Mouse (Mus musculus) testis, postnatal 10 days (tissue): ENCODE results near the gene 1700028J19Rik.
A peak's percentile ranks its signal among the peaks of the same experiment; 100 is the strongest.
"Not testable (repeated sequence)": the region's sequence is repeated elsewhere in the genome, so short reads cannot be mapped to it uniquely, and the experiment has no call there.

Experiments used
- DNase-seq: peaks from one replicate; pipeline ENCODE4 v3.0.0; 2021; ENCODE audit warnings: low spot score

Gene 1700028J19Rik

DNA sequence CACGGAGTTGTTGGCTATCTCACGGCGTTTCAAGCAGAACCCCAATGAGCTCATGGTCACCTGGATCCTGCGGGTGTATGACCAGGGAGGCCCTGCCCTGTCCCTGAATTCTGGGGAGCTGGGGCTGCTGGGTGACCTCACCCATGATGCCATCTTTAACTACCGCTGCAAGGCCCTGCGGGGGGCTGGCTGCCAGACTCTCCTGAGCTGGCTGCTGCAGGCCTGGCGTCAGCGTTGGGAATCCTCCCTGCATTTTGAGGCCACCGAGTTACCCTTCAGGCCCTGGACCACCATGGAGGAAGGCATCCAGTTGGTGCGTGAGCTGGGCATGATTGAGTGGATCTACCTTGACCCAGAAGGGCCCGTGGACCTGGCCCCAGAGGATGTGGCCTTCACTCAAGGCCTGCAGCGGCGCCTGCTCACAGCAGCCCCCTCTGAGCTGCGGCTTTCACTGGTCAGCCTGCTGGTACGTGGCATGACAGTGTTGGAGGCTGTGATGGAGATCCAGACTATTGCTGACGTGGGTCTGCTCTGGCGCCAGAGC is 4.3 kb upstream of the 1700028J19Rik start:
- DNase-seq, result peak; percentile 57

DNA sequence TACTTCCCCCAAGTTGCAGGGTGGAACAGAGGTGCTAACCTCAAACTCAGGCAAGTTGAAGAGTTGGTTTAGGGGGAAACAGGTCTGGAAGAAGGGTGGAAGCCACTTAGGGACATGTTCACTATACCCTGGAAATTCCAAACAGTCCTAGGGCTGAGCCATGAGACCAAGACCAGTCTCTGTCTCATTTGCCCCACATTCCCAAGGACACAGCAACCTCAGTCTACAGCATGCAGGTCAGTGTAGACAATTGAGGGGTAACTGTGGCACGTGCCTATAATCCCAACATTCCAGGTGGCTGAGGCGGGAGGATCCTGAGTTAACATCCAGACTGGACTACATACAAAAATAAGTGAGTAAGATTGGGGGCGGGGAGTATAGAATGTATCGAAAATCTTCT is 2.8 kb upstream of the 1700028J19Rik start:
- DNase-seq, result no peak

DNA sequence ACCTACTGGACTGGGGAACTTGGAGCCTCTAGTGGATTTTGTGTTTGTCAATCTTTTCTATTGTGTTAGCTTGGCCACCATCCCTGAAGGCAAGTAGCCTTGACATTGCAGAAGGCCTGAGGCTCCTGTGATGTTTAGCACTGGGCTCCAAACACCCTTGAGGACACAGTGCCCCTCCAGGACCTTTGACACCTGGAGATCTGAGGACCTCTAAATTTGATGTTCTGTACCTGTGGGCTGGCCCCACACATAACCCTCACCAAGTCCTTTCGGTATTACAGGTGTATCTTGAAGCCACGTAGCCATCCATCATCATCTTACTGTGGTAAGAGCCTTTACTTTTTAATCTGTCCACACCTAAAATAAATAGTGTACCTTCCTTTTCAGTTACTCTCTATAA is 1.5 kb upstream of the 1700028J19Rik start:
- no peak for DNase-seq

DNA sequence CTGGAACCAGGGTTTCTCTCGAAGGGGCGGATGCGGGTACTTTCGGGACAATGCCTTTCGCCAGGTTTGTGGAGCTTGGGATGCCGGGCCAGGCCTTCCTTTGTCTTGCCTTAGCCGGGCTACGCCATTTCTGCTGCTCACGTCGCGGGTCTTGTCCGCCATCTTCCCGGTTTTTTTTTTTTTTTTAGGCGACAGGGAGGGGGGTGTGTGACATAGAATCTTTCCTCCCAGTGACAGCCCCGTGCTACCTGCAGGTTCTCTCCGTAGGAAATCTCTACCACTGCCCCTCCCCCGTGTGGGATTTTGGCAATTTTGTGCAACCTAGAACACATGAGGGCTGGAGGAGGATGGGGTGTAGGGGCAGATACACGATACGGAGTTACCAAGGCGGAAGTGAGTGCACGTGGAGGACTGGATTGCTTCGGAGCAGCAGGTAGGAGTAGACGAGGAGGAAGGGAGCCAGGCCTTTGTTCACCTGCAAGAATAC is 532 bp upstream of the 1700028J19Rik start:
- DNase-seq, result peak; percentile 77

DNA sequence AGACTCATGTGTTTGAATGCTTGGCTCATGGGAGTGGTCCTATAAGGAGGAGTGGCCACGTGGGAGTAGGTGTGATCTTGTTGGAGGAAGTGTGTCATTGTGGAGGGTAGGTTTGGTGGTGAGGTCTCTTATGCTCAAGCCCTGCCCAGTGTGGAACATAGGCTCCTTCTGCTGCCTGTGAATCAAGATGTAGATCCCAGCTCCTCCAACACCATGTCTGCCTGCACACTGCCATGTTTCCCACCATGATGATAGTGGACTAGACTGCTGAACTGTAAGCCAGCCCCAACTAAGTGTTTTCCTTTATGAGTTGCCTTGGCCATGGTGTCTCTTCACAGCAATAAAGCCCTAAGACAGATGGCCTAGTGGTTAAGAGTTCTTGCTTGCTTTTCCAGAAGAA is 2.4 kb downstream of the 1700028J19Rik start:
- DNase-seq, result no peak

DNA sequence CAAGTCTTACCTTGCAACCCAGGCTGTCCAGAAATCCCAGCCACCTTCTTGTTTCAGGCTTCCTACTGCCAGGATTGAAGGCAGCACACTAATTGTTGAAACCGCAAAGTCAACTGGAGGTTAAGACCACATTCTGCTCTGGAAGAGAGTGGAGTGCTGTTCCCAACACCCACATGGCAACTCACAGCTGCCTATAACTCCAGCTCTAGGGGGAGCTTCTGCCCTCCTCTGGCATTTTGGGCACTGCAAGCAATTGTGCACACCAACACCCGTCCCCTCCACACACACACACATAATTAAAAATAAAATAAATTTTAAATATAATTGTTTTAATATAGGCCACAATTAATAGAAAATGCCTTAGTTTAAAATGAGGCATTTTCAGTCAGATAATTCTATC is 5.3 kb downstream of the 1700028J19Rik start:
- DNase-seq, result no peak

DNA sequence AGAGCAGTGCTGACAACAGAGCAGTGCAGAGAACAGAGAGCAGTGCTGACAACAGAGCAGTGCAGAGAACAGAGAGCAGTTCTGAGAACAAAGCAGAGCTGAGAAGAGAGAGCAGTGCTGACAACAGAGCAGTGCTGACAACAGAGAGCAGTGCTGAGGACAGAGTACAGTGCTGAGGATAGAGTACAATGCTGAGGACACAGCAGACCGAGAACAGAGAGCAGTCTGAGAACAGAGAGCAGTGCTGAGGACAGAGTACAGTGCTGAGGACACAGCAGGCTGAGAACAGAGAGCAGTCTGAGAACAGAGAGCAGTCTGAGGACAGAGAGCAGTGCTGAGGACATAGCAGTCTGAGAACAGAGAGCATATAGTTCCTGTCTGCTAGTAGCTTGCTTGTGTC is 5.8 kb downstream of the 1700028J19Rik start:
- no peak for DNase-seq

DNA sequence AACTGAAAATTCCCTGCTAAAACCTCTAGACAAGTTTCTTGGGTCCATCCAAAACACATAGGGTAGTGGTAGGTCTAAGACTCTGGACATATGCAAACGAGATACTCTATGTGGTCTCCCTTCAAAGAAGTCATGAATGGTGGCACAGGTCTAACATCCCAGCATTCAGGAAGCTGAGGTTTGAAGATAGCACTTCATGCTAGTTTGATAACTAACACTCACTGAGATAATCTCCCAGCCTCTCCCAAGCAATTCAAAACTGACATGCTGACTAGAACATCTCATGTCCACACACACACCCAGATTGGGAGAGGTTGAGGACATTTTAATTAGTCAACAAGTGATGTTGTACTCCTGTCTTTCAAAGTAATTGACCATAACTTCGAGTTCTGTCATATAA is 6.6 kb downstream of the 1700028J19Rik start:
- DNase-seq, result no peak

DNA sequence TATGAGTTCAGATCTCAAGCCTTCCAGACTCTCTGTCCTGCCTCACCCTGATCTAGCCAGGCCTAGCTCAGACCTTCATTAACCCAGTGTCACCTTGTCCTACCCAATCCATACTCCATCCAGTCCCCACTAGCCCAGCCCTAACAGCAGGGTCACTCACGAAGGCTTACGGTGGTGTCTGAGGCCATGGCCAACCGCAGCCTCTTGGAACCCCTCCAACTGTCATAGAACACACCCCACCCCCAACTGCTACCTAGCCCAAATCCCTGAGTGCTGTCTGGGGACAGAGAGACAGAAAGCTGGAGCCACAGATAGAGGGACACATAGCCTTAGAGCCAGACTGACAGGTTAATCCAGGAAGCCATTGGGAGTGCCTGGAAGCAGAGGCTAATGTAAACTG is 10.6 kb downstream of the 1700028J19Rik start, which contains the start of gene Gm36864:
Gene Gm36864, plus strand, starts transcription at position 269 of the 400 bp plus-strand sequence.
- DNase-seq, result no peak

DNA sequence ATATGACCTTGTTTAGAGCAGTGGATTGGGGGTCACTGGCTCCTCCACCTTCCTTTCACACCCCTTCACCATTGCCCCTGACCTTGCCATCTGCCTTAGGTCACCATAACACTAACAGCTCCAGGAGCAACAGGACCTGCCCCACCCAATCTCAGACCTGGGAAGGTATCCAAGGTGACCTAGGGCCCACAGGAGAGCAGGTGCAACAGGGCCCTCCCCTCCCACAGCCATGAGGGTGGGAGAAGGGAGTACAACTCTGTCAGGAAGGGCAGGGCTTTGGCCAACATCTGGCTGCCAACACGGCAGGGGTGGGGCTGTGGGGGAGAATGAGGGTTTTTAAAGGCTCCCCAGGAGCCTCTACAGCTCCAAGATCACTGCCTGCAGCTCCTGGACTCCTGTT is 21.4 kb downstream of the 1700028J19Rik start, which contains the start of gene Klk1:
Gene Klk1, plus strand, starts transcription at position 285 of the 400 bp plus-strand sequence.
- no peak for DNase-seq

DNA sequence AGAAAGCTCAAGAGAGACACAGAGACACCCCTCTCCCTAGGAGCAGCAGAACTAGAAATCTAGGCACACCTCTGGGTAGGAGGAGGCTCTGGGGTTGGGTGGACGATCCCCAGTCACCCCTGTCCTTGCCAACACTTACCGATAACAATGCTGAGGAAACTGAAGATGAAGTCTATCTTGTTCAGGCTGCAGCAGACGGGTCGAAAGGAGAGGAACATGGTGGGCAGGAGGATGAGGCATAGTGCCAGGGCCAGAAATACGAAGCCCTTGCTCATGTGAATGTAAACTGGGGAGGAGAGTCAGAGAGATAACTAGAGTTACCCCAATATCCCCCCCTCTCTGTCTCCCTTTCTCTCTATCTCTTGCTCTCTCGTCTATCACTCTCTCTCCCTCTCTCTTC is 24.2 kb downstream of the 1700028J19Rik start:
- not testable (repeated sequence) for DNase-seq

DNA sequence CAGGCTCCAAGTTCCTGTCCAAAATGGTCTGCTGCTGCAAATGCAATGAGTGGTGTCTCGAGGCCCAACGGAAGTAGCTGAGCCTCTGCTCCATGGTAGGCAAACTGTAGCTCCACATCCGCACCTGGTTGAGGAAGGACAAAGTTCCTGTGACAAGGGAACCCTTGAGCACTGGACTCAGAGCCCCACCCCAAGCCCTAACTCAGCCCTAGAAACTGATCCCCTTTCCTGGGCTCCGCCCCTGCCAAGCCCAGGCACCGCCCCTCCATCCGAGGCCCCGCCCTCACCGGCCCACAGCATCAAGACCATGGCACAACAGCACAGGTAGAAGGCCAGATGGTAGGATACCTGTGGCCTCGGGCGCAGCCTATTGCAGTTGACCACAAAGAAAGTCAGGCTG is 24.9 kb downstream of the 1700028J19Rik start:
- DNase-seq, result not testable (repeated sequence)

DNA sequence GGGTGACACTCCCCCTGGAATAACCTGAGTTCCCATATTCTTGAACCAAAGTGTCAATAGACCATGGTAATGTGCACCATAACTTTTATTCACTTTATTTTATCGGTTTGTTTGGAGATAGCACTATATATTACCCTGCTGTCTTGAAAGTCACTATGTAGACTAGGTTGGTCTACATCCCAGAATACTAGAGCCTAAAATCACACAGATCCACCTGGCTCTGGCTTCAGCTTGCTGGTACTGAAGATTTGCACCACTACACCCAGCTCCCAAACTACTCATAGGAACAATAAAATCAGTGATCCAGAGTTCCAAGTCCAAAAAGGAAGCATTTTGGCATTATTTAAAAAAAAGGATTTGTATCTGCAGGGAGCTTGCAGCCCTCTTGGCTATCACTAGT is 30.9 kb downstream of the 1700028J19Rik start, which contains the start of gene Klk1b5:
Gene Klk1b5, plus strand, starts transcription at position 301 of the 400 bp plus-strand sequence.
- no peak for DNase-seq

DNA sequence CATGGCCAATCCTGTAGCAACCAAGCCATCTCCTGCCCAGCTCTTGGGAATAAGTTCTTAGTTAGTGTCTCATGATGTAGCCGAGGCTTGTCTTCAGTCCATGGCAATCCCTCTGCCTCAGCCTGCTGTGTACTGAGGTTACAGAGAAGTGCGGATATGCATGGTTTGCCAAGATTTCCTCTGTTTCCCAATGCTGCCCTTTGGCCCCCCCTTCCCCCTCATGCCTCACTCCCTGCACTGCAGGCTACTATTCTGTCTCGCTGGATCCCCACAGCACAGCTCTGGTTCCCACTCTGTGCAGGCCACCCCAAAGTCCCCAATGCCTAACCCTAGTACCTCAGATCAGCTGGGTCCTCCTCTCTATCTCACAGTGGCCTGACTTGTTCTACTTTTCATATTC is 38.2 kb downstream of the 1700028J19Rik start:
- DNase-seq, result no peak

DNA sequence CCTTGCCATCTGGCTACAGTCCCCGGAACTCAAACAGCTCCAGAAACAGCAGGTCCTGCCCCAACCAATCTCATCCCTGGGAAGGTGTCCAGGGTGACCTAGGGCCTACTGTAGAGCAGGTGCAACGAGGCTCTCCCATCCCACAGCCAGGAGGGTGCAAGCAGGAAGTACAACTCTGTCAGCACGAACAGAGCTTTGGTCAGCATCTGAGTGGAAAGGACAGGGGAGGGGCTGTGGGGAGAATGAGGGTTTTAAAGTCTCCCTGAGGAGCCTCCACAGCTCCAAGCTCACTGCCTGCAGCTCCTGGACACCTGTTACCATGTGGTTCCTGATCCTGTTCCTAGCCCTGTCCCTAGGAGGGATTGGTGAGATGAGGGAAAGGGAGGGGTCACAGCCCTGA is 39.4 kb downstream of the 1700028J19Rik start, which contains the start of gene Klk1b4:
Gene Klk1b4, plus strand, starts transcription at position 301 of the 400 bp plus-strand sequence.
- DNase-seq, result not testable (repeated sequence)

DNA sequence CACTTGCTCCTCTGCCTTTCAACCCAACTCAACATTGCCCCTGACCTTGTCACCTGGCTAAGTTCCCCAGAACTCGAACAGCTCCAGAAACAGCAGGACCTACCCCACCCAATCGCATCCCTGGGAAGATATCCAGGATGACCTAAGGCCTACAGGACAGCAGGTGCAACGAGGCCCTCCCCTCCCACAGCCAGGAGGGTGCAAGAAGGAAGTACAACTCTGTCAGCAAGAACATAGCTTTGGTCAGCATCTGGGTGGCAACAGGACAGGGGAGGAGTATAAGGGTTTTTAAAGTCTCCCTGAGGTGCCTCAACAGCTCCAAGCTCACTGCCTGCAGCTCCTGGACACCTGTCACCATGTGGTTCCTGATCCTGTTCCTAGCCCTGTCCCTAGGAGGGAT is 48.6 kb downstream of the 1700028J19Rik start, which contains the start of gene Klk1b3:
Gene Klk1b3, plus strand, starts transcription at position 301 of the 400 bp plus-strand sequence.
- no peak for DNase-seq

DNA sequence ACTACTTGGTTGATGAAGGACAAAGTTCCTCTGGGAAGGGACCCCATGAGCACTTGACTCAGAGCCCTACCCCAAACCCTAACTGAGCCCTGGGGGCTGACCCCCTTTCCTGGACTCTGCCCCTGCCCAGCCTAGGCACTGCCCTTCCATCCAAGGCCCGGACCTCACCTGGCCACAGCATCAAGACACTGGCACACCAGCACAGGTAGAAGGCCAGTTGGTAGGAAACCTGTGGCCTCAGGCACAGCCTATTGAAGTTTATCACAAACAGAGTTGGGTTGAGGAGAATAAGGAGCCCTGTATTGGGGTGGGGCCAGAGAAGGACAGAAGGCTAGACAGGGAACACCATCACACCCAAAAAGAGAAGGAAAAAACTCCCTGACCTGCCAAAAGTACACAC is 53.0 kb downstream of the 1700028J19Rik start:
- DNase-seq, result not testable (repeated sequence)

DNA sequence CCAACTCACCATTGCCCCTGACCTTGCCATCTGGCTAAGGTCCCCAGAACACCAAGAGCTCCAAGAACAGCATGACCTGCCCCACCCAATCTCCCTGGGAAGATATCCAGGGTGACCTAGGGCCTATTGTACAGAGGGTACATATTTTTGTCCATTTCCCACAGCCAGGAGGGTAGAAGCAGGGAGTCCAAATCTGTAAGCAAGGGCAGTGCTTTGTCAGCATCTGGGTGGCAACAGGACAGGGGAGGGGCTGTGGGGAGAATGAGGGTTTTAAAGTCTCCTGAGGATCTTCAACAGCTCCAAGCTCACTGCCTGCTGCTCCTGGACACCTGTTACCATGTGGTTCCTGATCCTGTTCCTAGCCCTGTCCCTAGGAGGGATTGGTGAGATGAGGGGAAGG is 58.6 kb downstream of the 1700028J19Rik start, which contains the start of gene Klk1b24:
Gene Klk1b24, plus strand, starts transcription at position 301 of the 400 bp plus-strand sequence.
- DNase-seq, result peak; percentile 5

DNA sequence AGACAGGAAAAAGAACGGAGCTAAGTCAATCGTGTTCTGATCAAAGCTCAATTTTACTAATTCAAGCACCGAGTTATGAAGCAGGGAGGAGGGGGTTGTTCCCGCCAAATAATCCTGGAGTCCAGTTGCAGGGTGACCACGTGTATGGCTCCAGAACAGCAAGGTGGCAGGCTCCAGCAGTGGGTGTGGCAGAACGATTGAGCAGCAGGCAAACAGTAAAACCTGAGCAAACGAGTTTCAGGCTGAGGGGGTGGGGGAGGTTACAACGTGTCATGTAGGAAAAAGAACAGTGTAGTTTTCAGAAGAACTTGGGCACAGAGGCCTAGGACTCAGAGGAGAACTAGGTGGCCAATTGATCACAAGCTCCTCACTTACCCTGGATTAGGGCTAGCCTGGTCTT is 60.0 kb downstream of the 1700028J19Rik start:
- not testable (repeated sequence) for DNase-seq
